Mouse (Mus musculus): ENCODE measurements at regions not wholly inside any gene's neighbourhood (a gene's known extent, or its start where the extent isn't known, plus 50 kb on each side); places are given as distances from the start of the nearest gene placed in this dataset.

DNA sequence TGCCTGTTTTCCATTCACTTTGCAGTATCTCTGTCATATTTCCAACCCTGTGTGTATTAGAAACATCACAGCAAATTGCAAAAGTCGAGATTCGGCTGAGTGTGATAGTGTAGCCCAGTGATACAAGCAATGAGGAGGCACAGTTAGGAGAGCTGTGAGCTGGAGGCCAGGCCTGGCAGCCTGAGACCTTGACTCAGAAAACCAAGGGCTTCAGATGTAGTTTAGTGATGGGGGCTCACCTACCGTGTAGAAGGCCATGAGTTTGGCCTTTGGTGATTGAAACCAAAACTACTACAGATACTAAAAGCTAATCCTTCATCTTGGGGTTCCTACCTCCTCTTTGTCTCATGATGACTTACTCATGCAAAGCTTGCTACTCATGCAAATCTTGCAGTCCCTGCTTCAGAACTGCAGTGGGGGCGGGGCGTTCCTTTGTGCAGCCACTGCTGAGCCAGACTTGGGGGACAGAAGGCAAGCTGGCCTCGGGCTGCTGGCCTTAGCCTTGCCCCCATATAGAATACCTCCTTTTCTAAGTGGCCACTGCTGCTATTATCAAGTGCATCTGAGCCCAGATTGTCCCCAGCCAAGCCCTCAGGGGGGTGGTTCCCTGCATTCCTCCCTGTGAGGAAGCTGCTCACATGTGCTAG lies 198.9 kb downstream of the Pik3r1 start:
- ATAC-seq (replicated peaks; ENCODE audit: low read depth, poor library complexity, severe bottlenecking), result no peak

GRCm38 (mm10) chr13:101565323-101565722 lies 202.7 kb downstream of the Pik3r1 start:
- ATAC-seq (replicated peaks; ENCODE audit: low read depth, poor library complexity, severe bottlenecking), result no peak

DNA sequence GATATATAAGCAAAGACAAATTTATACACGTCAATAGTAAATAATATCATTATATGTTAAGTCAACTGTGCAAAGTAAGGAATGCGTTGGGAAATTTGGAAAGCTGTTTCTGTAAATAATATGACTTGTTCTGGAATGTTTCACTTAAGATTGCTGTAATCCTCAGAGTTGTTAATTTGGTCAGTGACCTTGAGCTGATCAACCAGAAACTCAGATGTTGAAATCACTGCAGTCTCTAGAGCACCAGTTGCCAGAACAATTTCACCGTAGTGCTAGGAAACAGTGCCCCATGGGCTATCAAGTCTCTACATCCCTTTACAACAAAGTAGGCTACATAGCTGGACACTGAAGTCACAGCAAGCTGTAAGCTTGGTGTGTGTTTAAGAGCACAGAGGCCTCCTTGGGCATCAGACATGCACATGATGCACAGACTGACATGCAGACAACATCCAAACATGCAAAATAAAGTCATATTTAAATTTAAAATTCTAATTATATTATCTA lies 212.6 kb downstream of the Pik3r1 start:
- ATAC-seq (replicated peaks; ENCODE audit: low read depth, poor library complexity, severe bottlenecking), result no peak

GRCm38 (mm10) chr13:101553131-101553549 lies 214.9 kb downstream of the Pik3r1 start:
- no peak for ATAC-seq (replicated peaks; ENCODE audit: low read depth, poor library complexity, severe bottlenecking)

DNA sequence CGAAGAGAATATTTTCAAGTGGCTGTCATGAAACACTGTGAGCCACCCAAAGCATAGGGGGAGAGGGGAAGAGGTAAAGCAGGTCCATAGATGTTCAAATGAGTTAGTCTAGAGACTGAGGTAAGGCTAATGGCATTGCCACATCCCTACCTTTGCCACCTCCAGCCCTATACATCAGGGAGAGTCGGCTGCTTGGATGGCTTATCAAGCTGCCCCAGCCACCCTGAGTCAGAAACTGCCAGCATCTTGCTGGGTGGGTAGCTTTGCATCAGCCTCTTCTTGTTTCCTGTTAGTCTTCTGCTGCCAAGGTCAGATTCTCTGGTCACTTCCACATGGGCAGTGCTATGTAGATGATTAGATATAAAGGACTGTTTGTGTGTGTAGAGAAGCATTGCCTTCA lies 215.6 kb downstream of the Pik3r1 start:
- peak; percentile 54; the same call in 1 of the 2 replicates for ATAC-seq (replicated peaks; ENCODE audit: low read depth, poor library complexity, severe bottlenecking)

- no peak; the same call in 1 of the 2 replicates for ATAC-seq (replicated peaks; ENCODE audit: low read depth, poor library complexity, severe bottlenecking)
Observed at GRCm38 (mm10) chr13:101551068-101551467, 216.9 kb downstream of the Pik3r1 start.

GRCm38 (mm10) chr13:101550526-101550925 lies 217.5 kb downstream of the Pik3r1 start:
- no peak for ATAC-seq (replicated peaks; ENCODE audit: low read depth, poor library complexity, severe bottlenecking)

GRCm38 (mm10) chr13:101547887-101548286 lies 220.1 kb downstream of the Pik3r1 start:
- ATAC-seq (replicated peaks; ENCODE audit: low read depth, poor library complexity, severe bottlenecking), result peak; percentile 37

GRCm38 (mm10) chr13:101547365-101547764 lies 220.7 kb downstream of the Pik3r1 start:
- no peak for ATAC-seq (replicated peaks; ENCODE audit: low read depth, poor library complexity, severe bottlenecking)

DNA sequence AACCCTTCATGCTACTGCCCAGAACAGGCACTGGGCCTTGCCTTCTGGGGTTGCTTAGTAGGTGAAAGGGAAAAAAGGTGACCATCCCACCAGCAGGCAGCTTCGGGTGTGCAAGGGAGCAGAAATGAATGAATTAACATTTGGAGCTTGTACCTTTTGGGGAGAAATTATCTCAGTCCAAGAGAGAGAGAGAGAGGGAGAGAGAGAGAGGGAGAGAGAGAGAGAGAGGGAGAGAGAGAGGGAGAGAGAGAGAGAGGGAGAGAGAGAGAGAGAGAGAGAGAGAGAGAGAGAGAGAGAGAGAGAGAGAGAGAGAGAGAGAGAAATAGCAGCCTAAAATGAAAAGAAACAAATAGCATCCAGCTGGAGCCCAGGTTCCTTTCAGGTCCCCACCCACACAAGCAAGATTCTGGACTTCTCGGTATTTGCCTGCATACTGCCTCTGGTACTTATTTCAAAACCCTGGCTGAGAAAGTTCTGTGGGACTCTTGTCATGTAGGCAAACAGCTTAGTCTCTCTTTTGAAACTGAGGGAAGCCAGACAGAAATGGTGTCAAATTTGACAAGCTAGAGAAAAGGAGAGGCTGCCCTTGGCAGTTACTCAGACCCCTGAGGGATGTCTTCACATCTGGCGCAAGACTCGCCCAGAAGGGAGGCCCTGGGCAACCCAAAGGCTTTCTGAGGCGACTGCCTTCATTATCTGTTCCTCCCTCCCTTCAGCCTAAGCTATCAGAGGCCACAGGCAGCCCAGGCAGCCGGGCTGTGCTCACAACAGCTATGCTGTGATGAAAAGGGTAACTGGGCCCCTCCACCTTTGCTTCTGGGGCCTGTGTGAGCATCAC lies 222.5 kb downstream of the Pik3r1 start:
- peak; percentile 75 for ATAC-seq (replicated peaks; ENCODE audit: low read depth, poor library complexity, severe bottlenecking)

DNA sequence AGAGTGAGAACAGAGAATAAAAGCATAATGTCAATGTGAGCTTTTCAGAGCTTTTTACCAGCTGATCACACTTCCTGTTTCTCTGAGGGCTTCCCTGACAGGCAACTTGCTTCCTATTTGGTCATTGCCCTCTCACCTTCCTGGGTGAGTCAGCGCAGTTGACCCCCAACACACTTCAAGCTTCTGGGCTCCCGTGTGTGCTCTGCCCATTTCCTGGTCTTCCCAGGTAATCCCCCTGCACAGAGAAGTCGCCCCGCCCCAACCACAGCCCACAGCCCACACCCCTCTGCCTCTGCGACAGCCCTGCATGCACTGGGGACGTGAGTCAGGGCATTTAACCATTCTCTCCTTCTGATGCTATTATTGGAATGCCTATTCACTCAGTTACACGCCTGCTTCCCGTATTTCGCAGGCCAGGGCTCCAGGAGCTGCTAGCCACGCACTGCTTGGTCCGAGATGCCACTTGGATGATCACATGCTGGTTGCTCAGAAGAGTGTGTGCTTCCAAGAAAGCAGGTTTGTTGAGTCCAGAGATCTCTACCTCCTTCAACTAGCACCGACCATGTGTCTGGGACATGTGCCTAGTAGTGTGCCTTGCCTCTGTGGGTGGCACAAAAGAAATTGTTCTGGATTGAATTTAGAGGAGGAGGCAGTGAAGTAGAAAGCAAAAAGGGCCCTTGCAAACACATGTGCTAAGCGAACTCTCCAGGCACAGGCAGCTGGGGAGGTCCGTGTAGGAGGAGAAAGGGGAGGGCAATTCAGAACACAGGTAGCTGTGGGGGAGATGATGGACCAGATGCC lies 227.4 kb downstream of the Pik3r1 start:
- peak; percentile 88 for ATAC-seq (replicated peaks; ENCODE audit: low read depth, poor library complexity, severe bottlenecking)

GRCm38 (mm10) chr13:101538110-101538509 lies 229.9 kb downstream of the Pik3r1 start:
- ATAC-seq (replicated peaks; ENCODE audit: low read depth, poor library complexity, severe bottlenecking), result peak; percentile 31

DNA sequence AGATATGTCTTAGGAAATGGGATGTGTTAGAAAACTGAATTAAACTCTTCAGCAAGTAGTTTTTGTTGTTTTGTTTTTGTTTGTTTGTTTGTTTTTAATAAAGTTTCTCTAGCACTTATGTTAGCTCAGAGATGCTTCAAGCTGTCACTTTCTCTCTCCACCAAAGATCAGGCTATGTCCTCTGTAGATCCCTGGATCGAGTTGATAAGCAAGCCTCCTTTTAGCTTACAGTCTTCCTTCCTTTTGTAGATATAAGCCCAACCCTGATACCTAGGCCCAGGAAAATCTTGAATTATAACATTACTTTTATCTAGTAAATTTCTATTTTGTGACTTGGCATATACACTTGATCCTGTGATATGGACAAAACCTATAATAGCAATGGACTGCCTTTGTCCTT lies 232.0 kb downstream of the Pik3r1 start:
- no peak for ATAC-seq (replicated peaks; ENCODE audit: low read depth, poor library complexity, severe bottlenecking)

- no peak for ATAC-seq (replicated peaks; ENCODE audit: low read depth, poor library complexity, severe bottlenecking)
Observed at GRCm38 (mm10) chr13:101535331-101535866, 232.6 kb downstream of the Pik3r1 start.

DNA sequence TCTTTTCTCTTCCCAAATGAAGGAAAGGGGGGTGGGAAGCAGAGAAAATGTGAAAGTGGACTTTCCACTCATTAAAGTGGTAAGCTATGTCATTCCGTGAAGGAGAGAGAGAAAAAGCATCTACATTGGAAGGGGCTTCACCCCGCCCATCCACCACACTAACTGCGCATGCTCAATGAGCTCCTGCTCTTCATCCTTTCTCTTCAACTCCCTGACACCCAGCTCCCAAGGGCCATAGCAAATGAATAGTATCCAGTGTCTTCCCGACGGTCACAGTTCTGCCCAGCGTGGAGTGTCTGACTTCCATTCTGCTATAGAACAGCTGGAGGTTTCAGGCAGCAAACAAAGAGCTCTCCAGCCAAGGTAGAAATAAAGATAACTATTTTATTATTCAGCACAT lies 233.5 kb downstream of the Pik3r1 start:
- ATAC-seq (replicated peaks; ENCODE audit: low read depth, poor library complexity, severe bottlenecking), result no peak

- no peak for ATAC-seq (replicated peaks; ENCODE audit: low read depth, poor library complexity, severe bottlenecking)
Observed at GRCm38 (mm10) chr13:101532913-101533312, 235.1 kb downstream of the Pik3r1 start.

DNA sequence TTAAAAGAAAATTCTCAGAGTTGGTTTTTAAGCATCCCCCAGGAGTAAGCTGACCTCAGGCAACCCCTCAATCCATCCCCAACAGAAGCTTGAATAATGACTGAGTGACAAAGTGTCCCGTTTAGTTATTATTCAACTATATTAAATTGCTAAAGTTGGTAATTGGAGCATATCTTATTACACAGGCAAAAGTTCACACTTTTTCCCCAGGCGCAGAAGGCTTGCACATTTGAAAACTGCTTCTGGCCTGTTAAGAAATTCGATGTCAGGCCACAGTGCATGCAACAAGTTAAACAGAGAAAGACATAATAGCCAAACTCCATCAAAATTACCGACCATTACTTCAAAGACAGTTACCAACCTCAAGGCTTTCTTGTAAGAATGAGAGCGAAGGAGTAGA lies 240.3 kb downstream of the Pik3r1 start:
- ATAC-seq (replicated peaks; ENCODE audit: low read depth, poor library complexity, severe bottlenecking), result no peak

- ATAC-seq (replicated peaks; ENCODE audit: low read depth, poor library complexity, severe bottlenecking), result no peak
Observed at GRCm38 (mm10) chr13:101524781-101525180, 243.2 kb downstream of the Pik3r1 start.

DNA sequence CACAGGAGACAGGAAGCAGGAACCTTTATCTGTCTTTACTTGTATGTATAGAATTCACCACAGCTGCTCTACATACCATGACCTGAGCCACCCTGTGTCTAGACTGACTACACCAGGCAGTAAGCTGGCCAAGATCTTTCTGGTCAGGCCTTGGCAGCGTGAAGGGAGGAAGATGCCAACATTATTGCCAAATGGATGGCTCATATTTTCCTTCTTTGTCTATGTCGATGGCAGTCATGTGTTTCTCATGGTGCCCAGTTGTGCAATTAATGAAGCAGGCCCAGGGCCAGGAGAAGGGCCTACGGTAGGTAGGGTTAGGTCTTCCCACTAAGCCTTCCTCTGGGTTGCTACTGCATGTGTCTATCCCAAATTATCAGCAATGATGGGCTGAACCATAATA lies 243.8 kb downstream of the Pik3r1 start:
- ATAC-seq (replicated peaks; ENCODE audit: low read depth, poor library complexity, severe bottlenecking), result no peak

- ATAC-seq (replicated peaks; ENCODE audit: low read depth, poor library complexity, severe bottlenecking), result no peak
Observed at GRCm38 (mm10) chr13:101523492-101523891, 244.5 kb downstream of the Pik3r1 start.

All from common myeloid progenitor, adult 5-6 weeks (primary cell).